Mouse (Mus musculus) liver, embryonic 11.5 days (tissue): ENCODE measurements at regions not wholly inside any gene's neighbourhood (a gene's known extent, or its start where the extent isn't known, plus 50 kb on each side); places are given as distances from the start of the nearest gene placed in this dataset.

Experiments used
- ATAC-seq: fragments of 200-750 bp; cut with Nextera tagmentation; replicated peaks from 2 replicates; pipeline ENCODE4 v1.8.0; 2017; ENCODE audit warnings: moderate number of reproducible peaks, mild to moderate bottlenecking, moderate TSS enrichment, moderate library complexity; ENCODE audit not compliant: low FRiP score
- DNase-seq: peaks from one replicate; pipeline ENCODE4 v3.0.0-alpha.2; 2017; ENCODE audit warnings: low spot score
- H3K27ac ChIP-seq: fragments of 300-500 bp; sonication (generic); 2 replicates; pipeline ENCODE4 v1.5.1; 2014; ENCODE audit warnings: mild to moderate bottlenecking, low read depth, low read length, control low read depth
- H3K27me3 ChIP-seq: fragments of 300-500 bp; sonication (generic); replicated peaks from 2 replicates; pipeline ENCODE4 v1.6.1; 2014; ENCODE audit warnings: low read length, mixed read lengths; ENCODE audit not compliant: control insufficient read depth, insufficient read depth
- H3K36me3 ChIP-seq: fragments of 300-500 bp; sonication (generic); 2 replicates; pipeline ENCODE4 v1.6.1; 2014; ENCODE audit warnings: mild to moderate bottlenecking, low read length, moderate library complexity, mixed read lengths; ENCODE audit not compliant: control insufficient read depth, insufficient read depth
- H3K4me1 ChIP-seq: fragments of 300-500 bp; sonication (generic); replicated peaks from 2 replicates; pipeline ENCODE4 v1.6.1; 2014; ENCODE audit warnings: low read length, mixed read lengths; ENCODE audit not compliant: control insufficient read depth, insufficient read depth
- H3K4me2 ChIP-seq: fragments of 300-500 bp; sonication (generic); 2 replicates; pipeline ENCODE4 v1.6.1; 2014; ENCODE audit warnings: mild to moderate bottlenecking, control low read depth, moderate library complexity
- H3K4me3 ChIP-seq: fragments of 300-500 bp; sonication (generic); 2 replicates; pipeline ENCODE4 v1.5.1; 2014; ENCODE audit warnings: low read depth, low read length, control low read depth
- H3K9ac ChIP-seq: fragments of 300-500 bp; sonication (generic); 2 replicates; pipeline ENCODE4 v1.6.1; 2014; ENCODE audit warnings: low read depth, low read length, control low read depth
- H3K9me3 ChIP-seq: fragments of 300-500 bp; sonication (generic); 2 replicates; pipeline ENCODE4 v1.6.1; 2016; ENCODE audit warnings: low read length, inconsistent platforms, mixed read lengths; ENCODE audit not compliant: control insufficient read depth
- WGBS: fragments of 180-500 bp; shearing (Covaris S2); extraction: QIAGEN DNeasy Blood & Tissue Kit; methylation state at CpG from one replicate; pipeline ENCODE4 v1.1.7; 2014; 5-methylcytosine and 5-hydroxymethylcytosine counted together

GRCm38 (mm10) chr12:117430886-117431285 lies 85.4 kb upstream of the Rapgef5 start:
- no peak overlapping the region for H3K4me2 ChIP-seq
- 76% methylated on average over 4 of the region's 4 CpGs for WGBS
- DNase-seq (no peak), ATAC-seq (no peak)
- H3K36me3 ChIP-seq = no peaks in the 10 kb centered on the region
- H3K4me3 ChIP-seq = no peak overlapping the region
- H3K27ac ChIP-seq = no peak overlapping the region
- no peaks in the 10 kb centered on the region for H3K4me1 ChIP-seq
- H3K9me3 ChIP-seq = no peaks in the 10 kb centered on the region
- no peak overlapping the region for H3K9ac ChIP-seq
- no peaks in the 10 kb centered on the region for H3K27me3 ChIP-seq

DNA sequence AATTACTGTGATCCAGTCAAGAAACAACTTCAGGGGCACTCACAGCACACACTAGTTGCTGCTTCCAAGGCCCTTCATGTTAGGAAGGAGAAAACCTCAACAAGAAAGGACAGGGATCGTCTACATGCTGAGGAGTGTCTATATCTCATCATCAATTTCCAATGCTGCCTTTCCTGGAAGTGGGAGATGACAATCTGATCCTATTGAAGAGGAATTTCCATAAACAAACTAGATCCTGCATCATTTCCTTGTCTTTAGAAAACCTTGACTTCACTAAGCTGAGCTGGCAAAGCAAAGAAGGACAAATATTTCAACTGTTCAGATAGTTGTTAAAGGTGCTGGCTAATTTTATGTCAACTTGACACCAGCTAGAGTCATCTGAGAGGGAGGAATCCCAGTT lies 83.5 kb upstream of the Rapgef5 start:
- no peak overlapping the region for H3K4me3 ChIP-seq
- H3K27ac ChIP-seq = no peak overlapping the region
- ATAC-seq (no peak), DNase-seq (no peak)
- no peaks in the 10 kb centered on the region for H3K9me3 ChIP-seq
- no peak overlapping the region for H3K9ac ChIP-seq
- no peaks in the 10 kb centered on the region for H3K36me3 ChIP-seq
- 46% methylated on average over 1 of the region's 1 CpGs for WGBS
- H3K4me2 ChIP-seq = no peak overlapping the region
- no peaks in the 10 kb centered on the region for H3K4me1 ChIP-seq
- no peaks in the 10 kb centered on the region for H3K27me3 ChIP-seq

GRCm38 (mm10) chr12:117437011-117437410 lies 79.3 kb upstream of the Rapgef5 start:
- no peak for DNase-seq
- H3K4me1 ChIP-seq = no peaks in the 10 kb centered on the region
- ATAC-seq = no peak
- WGBS = 61% methylated on average over 4 of the region's 4 CpGs
- H3K9me3 ChIP-seq = no peaks in the 10 kb centered on the region
- no peaks in the 10 kb centered on the region for H3K36me3 ChIP-seq
- no peak overlapping the region for H3K4me2 ChIP-seq
- no peak overlapping the region for H3K4me3 ChIP-seq
- no peak overlapping the region for H3K9ac ChIP-seq
- no peak overlapping the region for H3K27ac ChIP-seq
- no peaks in the 10 kb centered on the region for H3K27me3 ChIP-seq

GRCm38 (mm10) chr12:117439015-117439605 lies 77.2 kb upstream of the Rapgef5 start:
- H3K27me3 ChIP-seq = no peaks in the 10 kb centered on the region
- no peak overlapping the region for H3K4me2 ChIP-seq
- ATAC-seq (no peak), DNase-seq (no peak)
- no peak overlapping the region for H3K27ac ChIP-seq
- H3K9ac ChIP-seq = no peak overlapping the region
- WGBS = 68% methylated on average over 11 of the region's 11 CpGs
- no peak overlapping the region for H3K4me3 ChIP-seq
- no peaks in the 10 kb centered on the region for H3K36me3 ChIP-seq
- no peaks in the 10 kb centered on the region for H3K4me1 ChIP-seq
- no peaks in the 10 kb centered on the region for H3K9me3 ChIP-seq

DNA sequence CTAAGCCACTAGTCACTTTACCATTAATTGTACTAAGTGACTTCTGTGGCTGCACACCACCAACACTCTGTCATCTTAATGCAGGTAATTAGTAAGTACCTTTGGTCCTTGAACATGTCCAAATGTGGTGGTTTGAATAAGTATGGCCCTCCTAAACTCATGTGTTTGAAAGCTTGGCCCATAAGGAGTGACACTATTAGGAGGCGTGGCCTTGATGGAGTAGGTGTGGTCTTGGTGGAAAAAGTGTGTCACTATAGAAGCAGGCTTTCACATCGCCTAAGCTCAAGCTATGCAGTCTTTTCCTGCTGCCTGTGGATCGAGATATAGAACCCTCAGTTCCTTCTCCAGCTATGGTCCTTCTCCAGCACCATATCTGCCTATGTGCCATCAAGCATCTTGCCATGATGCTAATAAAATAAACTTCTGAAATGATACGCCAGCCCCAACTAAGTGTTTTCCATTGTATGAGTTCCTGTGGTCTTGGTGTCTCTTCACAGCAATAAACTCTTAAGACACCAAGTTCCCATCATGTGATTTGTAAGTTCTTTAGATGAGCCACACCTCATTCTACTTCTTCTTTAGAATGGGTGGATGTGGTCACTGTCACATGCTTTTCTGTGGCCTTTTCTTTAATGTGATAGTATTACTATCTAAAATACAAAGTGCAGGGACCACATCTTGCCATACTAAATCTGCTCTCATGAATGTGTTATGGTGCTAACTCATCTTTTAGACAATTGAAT lies 71.9 kb upstream of the Rapgef5 start:
- WGBS = 77% methylated on average over 4 of the region's 4 CpGs
- no peak for ATAC-seq

GRCm38 (mm10) chr12:117447223-117447622 lies 69.1 kb upstream of the Rapgef5 start:
- 17% methylated on average over 10 of the region's 10 CpGs for WGBS
- no peaks in the 10 kb centered on the region for H3K4me1 ChIP-seq
- no peak overlapping the region for H3K9ac ChIP-seq
- ATAC-seq (no peak), DNase-seq (no peak)
- H3K27me3 ChIP-seq = no peaks in the 10 kb centered on the region
- peak overlapping the region; percentile 47 for H3K4me2 ChIP-seq
- no peaks in the 10 kb centered on the region for H3K36me3 ChIP-seq
- no peak overlapping the region for H3K4me3 ChIP-seq
- H3K27ac ChIP-seq = no peak overlapping the region
- H3K9me3 ChIP-seq = no peaks in the 10 kb centered on the region; the same call in 1 of the 2 replicates

More for the DNA sequence above, 71.9 kb upstream of the Rapgef5 start:
- Histone ChIP-seq H3K27ac (no peak overlapping the region), H3K4me3 (no peak overlapping the region), H3K36me3 (no peaks in the 10 kb centered on the region), H3K4me2 (no peak overlapping the region), H3K4me1 (no peaks in the 10 kb centered on the region), H3K27me3 (no peaks in the 10 kb centered on the region), H3K9ac (no peak overlapping the region), H3K9me3 (no peaks in the 10 kb centered on the region)
- DNase-seq = no peak

- H3K27me3 ChIP-seq = no peaks in the 10 kb centered on the region
- no peaks in the 10 kb centered on the region; the same call in 1 of the 2 replicates for H3K9me3 ChIP-seq
- no peak overlapping the region for H3K9ac ChIP-seq
- H3K4me2 ChIP-seq = no peak overlapping the region; the same call in 1 of the 2 replicates
- no peaks in the 10 kb centered on the region for H3K36me3 ChIP-seq
- DNase-seq (no peak), ATAC-seq (no peak)
- 69% methylated on average over 19 of the region's 19 CpGs for WGBS
- no peak overlapping the region for H3K27ac ChIP-seq
- H3K4me3 ChIP-seq = no peak overlapping the region
- no peaks in the 10 kb centered on the region for H3K4me1 ChIP-seq
Measured at GRCm38 (mm10) chr12:117447843-117448728, 68.2 kb upstream of the Rapgef5 start.

DNA sequence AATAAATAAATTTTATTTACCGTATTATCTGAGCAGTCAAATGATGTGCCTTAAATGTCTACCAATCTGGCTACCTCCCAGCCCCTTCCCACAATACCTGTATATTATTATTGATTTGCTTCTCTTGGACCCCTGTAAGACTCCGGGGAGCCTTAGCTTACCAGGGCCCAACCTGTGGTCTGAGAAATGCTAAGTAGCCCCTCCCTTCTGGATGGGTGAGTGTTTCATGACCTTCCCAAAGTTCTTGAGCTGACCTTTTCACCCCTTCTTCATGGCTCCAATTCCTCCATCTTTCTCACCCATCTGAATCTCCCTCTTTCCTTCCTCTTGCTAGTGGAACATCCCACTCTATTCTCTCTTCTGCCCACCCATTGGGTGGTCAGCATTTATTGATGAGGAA lies 67.2 kb upstream of the Rapgef5 start:
- no peak overlapping the region for H3K27ac ChIP-seq

More for the DNA sequence above, 67.2 kb upstream of the Rapgef5 start:
- WGBS = 86% methylated on average over 2 of the region's 2 CpGs
- no peaks in the 10 kb centered on the region; the same call in 1 of the 2 replicates for H3K9me3 ChIP-seq
- H3K27me3 ChIP-seq = no peaks in the 10 kb centered on the region
- ATAC-seq (no peak), DNase-seq (no peak)
- H3K9ac ChIP-seq = no peak overlapping the region
- H3K4me1 ChIP-seq = no peaks in the 10 kb centered on the region
- no peak overlapping the region for H3K4me3 ChIP-seq
- H3K4me2 ChIP-seq = no peak overlapping the region
- no peaks in the 10 kb centered on the region for H3K36me3 ChIP-seq
